Mouse (Mus musculus) cortical plate, adult 2 months (tissue): Measurements from ENCODE around the gene Tlk1. TPM values are rescaled to one million over a fixed set of nuclear protein-coding genes. Genes with fewer than 3 reads are reported as not detected.

ENCODE experiments used
- H3K27ac ChIP-seq: fragments of 200-500 bp; 2 replicates; pipeline ENCODE4 v1.5.1; 2012; ENCODE audit warnings: low read length, control low read depth, inconsistent platforms; ENCODE audit not compliant: insufficient read depth
- H3K4me1 ChIP-seq: fragments of 200-500 bp; 2 replicates; pipeline ENCODE4 v1.6.1; 2011; ENCODE audit warnings: low read length; ENCODE audit not compliant: control insufficient read depth, insufficient read depth
- H3K4me3 ChIP-seq: fragments of 200-500 bp; 2 replicates; pipeline ENCODE4 v1.5.1; 2011; ENCODE audit warnings: mild to moderate bottlenecking, low read length, control low read depth; ENCODE audit not compliant: insufficient read depth
- CTCF ChIP-seq: fragments of 200-500 bp; IDR thresholded peaks from 2 replicates; pipeline ENCODE4 v1.5.1; 2011; ENCODE audit warnings: mild to moderate bottlenecking, control low read depth, low read length; ENCODE audit not compliant: insufficient read depth; ENCODE audit errors: extremely low read depth
- POLR2A ChIP-seq: fragments of 200-500 bp; IDR thresholded peaks from 2 replicates; pipeline ENCODE4 v1.6.1; 2011; ENCODE audit warnings: mild to moderate bottlenecking, low read length, control low read depth; ENCODE audit not compliant: insufficient read depth; ENCODE audit errors: extremely low read depth
- polyA plus RNA-seq: library from polyadenylated mRNA; depleted of rRNA; stranded (reverse); fragments of >200 nt; gene quantifications from 2 replicates; pipeline ENCODE4 v1.2.3, GENCODE M21; 2012

Gene Tlk1
- polyA plus RNA-seq, 1 experiment = 45.5 TPM

DNA sequence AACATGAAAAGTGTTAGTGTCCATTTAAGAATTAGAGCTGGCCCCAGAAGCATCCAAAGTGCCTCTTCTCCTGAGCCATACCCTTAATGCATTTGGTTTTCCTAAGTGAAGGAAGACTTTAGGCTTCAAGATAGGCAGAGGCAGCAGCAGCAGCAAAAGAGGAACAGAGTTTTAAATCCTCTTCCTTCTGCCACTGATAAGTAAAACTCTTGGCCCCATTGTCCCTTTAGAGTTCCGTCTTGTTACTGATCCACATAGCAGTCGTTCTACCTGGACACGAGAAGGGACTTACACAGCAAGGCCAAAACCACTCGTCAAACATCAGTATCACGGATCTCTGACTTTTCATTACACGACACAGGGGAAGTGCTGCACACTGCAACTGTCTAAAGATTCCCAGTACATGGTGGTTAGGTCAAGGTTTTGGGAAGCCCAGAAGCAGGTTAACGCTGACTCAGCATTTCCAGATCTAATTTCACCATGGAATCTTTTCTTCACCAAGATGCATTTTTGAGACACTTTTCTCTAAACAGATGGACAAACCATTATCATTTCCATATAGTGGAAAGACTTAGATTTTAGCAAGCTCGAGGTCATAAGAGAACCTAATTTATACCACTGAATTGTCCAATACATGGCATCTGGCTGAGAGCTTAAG, 28.8 kb upstream of the Tlk1 start:
- Histone ChIP-seq H3K27ac (no peak overlapping the region), H3K4me1 (no peaks in the 10 kb centered on the region), H3K4me3 (no peak overlapping the region)
- TF ChIP-seq POLR2A (no peak), CTCF (no peak)

DNA sequence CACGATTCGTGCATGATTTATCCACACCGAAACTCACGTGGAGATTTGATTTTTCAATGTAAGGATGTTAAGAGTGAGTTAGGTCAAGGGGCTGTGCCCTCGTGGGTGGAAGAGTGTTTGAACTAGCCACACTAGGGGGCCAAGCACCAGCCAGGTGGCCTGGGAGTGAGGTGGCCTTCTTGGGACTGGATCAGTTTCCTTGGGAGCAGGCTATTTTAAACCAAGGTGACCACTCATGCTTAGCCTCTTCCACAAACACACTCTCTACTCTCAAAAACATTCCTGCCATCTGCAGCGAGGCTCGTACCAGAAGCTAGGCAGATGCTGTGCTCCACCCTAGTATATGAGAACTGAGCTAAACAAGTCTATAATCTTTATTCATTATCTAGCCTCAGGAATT, 27.8 kb upstream of the Tlk1 start:
- TF ChIP-seq CTCF (no peak), POLR2A (no peak)
- Histone ChIP-seq H3K4me1 (no peaks in the 10 kb centered on the region), H3K4me3 (no peak overlapping the region), H3K27ac (0 out of 2 replicates have a peak overlapping the region, but pooled peaks have one; percentile 37)

DNA sequence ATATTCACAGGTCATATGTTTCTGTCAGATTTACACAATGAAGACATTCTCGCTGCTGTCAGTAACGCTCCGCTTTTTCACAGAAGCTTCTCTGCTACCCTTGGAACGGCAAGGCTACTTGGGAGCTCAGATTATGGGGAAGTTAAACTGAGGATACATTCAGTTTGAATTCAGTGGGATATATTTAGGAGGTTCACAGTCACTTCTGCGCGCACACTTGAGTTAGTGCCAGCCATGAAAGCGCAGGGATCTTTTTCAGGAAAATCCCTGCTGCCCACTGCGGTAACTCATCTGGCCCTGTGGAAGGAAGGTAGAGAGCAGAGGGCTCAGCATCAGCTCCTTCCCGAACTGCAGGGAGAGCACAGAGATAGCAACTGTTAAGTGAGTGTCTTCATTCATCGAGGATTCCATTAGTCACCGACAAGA, 27.3 kb upstream of the Tlk1 start:
- H3K4me3 ChIP-seq = no peak overlapping the region
- H3K27ac ChIP-seq = 0 out of 2 replicates have a peak overlapping the region, but pooled peaks have one; percentile 37
- TF ChIP-seq POLR2A = no peak
- TF ChIP-seq CTCF = no peak
- no peaks in the 10 kb centered on the region for H3K4me1 ChIP-seq

GRCm38 (mm10) chr2:70852186-70852795, 26.8 kb upstream of the Tlk1 start:
- TF ChIP-seq CTCF (no peak), POLR2A (no peak)
- H3K4me1 ChIP-seq = no peaks in the 10 kb centered on the region
- no peak overlapping the region for H3K4me3 ChIP-seq
- H3K27ac ChIP-seq = no peak overlapping the region

GRCm38 (mm10) chr2:70845871-70846270, 20.3 kb upstream of the Tlk1 start:
- no peak overlapping the region for H3K4me3 ChIP-seq
- no peak overlapping the region for H3K27ac ChIP-seq
- TF ChIP-seq POLR2A = no peak
- no peak for TF ChIP-seq CTCF
- peaks cover 7% of the 10 kb centered on the region for H3K4me1 ChIP-seq

DNA sequence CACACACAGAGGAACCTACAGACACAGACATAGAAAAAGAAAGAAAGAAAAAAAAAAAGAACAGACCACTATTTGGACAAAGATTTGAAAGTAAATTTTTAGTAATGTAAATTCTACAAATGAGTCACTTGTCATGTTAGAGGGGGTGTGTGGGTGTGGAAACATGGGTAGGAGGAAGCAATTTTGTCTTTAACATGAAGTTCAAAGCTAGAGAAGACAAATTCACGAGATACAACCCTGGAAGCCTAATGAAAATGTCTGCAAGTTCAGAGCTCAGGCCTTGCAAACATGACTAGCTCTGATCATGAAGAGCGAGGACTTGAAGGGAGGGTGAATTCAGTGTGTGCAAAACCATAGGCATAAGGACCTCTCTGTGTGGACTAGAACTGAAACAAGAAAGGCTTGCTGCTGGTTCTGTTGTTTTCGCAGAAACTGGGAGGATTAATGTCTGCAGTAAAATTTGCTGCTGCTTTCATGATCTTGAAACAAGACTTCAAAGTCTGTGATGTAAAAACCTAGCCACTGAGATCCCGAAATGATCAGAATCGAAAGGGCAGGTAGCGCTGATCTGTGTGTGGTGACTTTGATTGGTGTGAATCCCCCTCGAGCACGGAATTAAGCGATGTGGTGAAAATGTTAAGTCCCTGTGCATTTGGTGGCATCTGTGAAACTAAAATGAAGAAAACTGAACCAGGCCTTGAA, 19.3 kb upstream of the Tlk1 start:
- peak overlapping the region; percentile 5; the same call in 1 of the 2 replicates for H3K27ac ChIP-seq
- no peak overlapping the region for H3K4me3 ChIP-seq
- TF ChIP-seq POLR2A (no peak), CTCF (no peak)
- H3K4me1 ChIP-seq = peaks cover 7% of the 10 kb centered on the region

DNA sequence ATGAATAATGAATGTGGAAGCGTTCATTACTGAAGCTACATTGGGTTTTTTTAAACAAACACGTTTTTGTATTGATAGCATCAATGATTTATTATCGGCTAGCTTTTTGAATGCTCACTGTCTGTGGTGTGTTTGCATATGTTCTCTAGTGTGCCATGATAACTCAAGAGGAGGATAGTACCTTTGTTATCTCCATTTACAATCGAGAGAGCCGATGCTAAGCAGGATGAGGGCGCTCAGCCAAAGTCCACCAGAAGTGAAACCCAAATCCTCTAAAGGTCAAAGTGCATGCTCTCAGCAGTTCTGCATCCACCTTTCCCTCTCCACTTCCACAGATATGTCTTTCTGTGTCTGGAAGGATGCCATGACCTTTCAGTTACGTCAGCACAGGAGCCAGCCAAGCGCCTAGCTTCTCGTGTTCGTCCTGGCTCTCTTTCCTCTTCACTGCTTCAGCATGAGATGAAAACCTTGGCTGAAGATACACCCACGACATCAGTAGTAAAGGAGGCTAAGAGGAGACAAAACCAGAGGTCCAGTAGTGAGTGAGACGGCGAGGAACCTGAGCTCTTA, 16.6 kb upstream of the Tlk1 start:
- TF ChIP-seq CTCF = no peak
- TF ChIP-seq POLR2A = no peak
- peaks cover 7% of the 10 kb centered on the region for H3K4me1 ChIP-seq
- no peak overlapping the region for H3K27ac ChIP-seq
- no peak overlapping the region for H3K4me3 ChIP-seq

GRCm38 (mm10) chr2:70838536-70839216, 13.1 kb upstream of the Tlk1 start:
- no peak overlapping the region for H3K27ac ChIP-seq
- TF ChIP-seq CTCF (no peak), POLR2A (no peak)
- H3K4me3 ChIP-seq = no peak overlapping the region
- H3K4me1 ChIP-seq = peaks cover 2% of the 10 kb centered on the region

DNA sequence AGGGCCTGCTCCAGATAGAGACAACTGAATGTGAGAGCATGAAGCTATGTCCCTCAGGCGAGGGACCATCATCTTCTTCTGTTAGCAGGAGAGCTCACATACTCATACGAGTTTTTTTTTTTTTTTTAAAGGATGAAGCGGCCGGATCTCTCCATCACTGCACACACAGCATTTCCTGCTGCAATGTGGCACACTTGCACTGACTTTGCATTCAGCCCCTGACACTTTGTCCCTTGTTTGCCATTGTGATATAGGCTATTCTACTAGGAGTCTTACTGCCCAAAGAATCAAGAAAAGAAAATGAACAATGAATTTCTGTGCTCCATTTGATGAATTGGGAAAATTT, 10.8 kb upstream of the Tlk1 start:
- Histone ChIP-seq H3K27ac (no peak overlapping the region), H3K4me1 (no peaks in the 10 kb centered on the region; the same call in 1 of the 2 replicates), H3K4me3 (no peak overlapping the region)
- no peak for TF ChIP-seq CTCF
- TF ChIP-seq POLR2A = no peak
